Mouse (Mus musculus) embryonic stem cell, embryonic (primary cell): ENCODE measurements around the gene Cyp17a1.

ENCODE experiments used
- CTCF ChIA-PET, 4 experiments: fragments of 300-600 bp in 2 of 4; fragments of 350-600 bp in 2 of 4; sonication (Branson Sonifier 250); formaldehyde crosslinking; loops; one replicate each; lab custom pipeline; 2022; ENCODE audit warnings: inconsistent platforms in 2 of 4; lab: Charles Lee
- POLR2A ChIA-PET, 4 experiments: fragments of 300-600 bp in 2 of 4; fragments of 350-600 bp in 2 of 4; sonication (Branson Sonifier 250); formaldehyde crosslinking; loops; one replicate each; lab custom pipeline; 2022; ENCODE audit warnings: antibody characterized with exemption in 4 of 4, inconsistent platforms in 1 of 4; lab: Charles Lee

Gene Cyp17a1

DNA sequence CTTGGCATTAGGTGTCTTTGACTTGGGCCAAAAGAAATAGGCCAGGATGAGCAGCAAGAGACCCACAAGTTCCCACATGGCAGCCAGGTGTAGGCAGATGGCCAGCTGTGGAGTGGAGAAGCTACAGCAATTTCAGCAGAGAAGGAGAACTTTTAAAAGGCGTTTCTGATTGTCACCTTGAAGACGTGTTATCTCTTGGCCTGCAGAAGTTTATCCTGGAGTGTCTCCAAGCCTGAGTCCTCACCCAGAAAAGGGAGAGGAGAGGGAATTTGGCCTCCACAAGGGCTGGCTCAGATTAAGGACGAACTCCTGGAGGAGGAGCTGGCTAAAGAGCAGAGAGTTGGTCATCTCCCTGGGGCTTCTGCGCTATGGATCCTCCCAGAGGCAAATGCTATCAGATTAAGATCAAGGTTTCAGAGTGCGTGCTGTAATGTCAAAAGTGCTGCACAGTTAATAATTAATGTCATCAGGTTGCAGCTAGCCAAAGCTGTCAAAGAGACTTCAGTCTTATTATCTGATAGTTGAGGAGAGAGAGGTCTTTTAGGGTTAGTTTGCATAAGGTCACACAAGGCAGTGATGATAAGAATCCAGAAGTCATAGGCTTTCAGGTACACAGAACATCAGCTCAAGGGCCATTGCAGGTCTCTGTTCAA, at the start of gene Cyp17a1:
Cyp17a1 (minus strand) TSS at position 407 of the 653 bp plus-strand sequence.
- POLR2A ChIA-PET, result interaction anchor here in 3 of 4 experiments (0.6 to 1.3 kb wide), 5 partner anchors 8 to 99 kb away, joined by 3 to 5 read pairs (median 4); partner anchors contain the start of genes Borcs7 (in 1 of the 3), Cnnm2 (in 1 of the 3) and Sfxn2 (in 1 of the 3)
- CTCF ChIA-PET, result interaction anchor here in 2 of 4 experiments (0.8 to 1.6 kb wide), 3 partner anchors 15 to 60 kb away, joined by 3 to 4 read pairs (median 4); no protein-coding TSS in a partner anchor

DNA sequence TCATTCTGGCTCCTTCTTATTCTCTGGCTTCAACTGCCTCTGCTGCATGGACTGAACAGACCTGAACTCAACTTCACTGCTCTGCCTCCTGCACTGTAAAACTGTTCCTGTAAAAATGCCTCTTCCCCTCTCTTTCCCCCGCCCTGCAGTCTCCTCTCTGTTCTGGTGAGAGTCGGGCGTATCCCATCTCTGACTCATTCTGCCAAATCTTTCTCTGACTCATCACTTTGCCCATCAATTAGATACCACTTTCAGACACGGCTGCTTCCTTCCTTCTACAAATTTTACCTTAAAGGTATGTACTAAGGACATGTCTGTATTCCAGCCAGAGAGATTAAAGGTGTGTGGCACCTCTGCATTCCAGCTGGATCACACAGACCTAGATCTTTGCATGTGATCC, 45.2 kb upstream of the Cyp17a1 start:
- ChIA-PET CTCF (no interaction called here), POLR2A (no interaction called here)

DNA sequence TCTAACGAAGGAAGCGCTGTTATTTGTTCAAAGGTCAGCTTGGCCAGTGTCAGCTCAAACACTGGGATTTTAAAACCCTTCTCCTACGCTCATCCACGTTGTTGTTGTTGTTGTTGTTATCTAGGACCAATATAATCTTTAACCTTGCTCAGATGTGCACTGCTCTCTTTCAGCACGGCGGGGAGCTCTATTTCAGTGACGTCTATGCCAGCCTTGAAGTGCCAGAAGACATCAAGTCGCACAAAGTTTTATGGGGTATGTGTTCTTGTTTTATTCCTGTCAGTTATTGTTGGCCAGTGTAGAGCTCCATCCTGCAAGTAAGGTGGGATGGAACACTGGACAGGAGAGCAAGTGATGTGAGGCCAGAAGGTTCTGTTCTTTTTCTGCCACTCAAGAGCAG, 42.0 kb upstream of the Cyp17a1 start:
- ChIA-PET CTCF (interaction anchor here in 1 of 4 experiments (0.7 kb wide), 1 partner anchor 59 kb away, joined by 6 read pairs; no protein-coding TSS in a partner anchor), POLR2A (interaction anchor here in 2 of 4 experiments (0.5 to 1.7 kb wide), 3 partner anchors 11 to 735 kb away, joined by 3 to 5 read pairs (median 3); no protein-coding TSS in a partner anchor)

DNA sequence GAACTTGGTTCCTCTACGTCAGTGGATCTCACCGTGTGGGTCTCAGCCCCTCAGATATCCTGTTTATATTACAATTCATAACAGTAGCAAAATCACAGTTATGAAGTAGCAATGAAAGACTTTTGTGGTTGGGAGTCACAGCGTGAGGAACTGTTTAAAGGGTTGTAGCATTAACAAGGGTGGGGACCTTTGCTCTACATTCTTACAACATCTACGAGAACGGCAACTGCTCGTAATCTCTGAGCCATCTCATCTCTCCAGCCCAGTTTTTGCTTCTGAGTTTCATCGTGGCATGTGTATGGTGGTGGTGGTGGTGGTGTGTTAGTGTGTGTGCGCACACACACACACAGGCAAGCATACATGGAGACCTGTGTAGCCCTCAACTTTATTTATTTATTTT, 41.3 kb upstream of the Cyp17a1 start:
- ChIA-PET CTCF (interaction anchor here in 1 of 4 experiments (0.7 kb wide), 1 partner anchor 58 kb away, joined by 6 read pairs; no protein-coding TSS in a partner anchor), POLR2A (no interaction called here)

DNA sequence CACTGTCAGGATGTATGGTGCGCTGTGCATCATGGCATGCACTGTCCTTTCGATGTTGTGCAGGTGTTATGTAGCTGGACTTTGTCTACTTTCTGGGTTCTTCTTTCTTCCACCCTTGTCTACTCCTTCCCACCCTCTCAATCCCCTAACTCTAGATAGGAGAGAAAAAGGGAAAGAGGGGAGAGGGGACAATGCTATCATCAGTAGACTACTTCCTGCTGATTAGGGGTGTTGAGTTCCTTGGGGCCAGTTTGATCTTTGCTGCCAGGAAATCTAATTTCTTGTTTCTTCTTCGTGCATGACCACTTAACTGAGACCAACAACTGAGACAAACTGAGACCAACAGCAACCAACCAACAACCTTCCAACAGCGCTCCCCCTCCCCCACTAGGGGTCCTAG, 37.6 kb upstream of the Cyp17a1 start:
- ChIA-PET CTCF (no interaction called here), POLR2A (interaction anchor here in 3 of 4 experiments (0.6 to 1.3 kb wide), 5 partner anchors 12 to 200 kb away, joined by 3 to 4 read pairs (median 3); partner anchors contain the start of gene Cnnm2 (in 1 of the 3))

DNA sequence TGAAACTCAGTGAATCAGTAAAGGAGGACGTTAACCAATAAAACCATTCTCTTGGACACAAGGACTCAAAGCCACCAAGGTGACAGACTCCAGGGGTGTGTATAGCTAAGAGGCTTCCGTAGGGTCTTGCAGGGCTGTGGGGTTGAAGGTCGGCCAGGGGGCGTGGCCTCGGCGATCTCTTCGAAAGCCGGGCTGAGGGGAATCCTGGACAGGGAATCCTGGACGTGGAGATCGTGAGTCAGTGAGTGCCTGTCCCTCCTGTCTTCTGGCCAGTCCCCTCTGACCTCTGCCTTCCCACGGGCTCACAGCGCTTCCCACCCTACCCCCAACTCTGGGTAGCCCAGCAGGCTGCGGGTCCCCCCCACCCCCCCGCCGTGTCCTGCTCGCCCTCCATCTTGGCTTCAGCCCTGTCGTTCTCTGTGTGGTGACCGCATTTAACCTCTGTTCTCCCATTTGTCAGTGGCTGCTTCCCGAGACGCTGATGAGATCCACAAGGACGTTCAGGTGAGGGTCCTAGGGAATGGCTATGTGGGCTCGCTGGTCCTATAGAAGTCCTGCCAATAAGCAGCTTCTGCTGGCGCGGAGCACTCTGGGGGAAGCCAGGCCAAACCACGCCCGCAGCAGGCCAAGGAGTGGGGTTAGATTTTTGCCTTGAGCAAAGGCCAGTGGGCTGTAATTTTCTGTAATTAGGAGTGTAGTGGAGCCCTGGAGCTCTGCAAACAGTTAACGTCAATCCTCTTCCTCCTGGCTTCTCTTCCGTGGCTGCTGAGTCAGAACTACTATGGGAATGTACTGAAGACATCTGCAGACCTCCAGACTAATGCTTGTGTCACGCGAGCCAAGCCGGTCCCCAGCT, 34.6 kb upstream of the Cyp17a1 start, which contains the start of gene As3mt:
As3mt (plus strand) TSS at position 163 of the 856 bp plus-strand sequence.
- ChIA-PET CTCF (interaction anchor here in 3 of 4 experiments (0.6 to 1.5 kb wide), 4 partner anchors 37 to 180 kb away, joined by 3 to 7 read pairs (median 3); no protein-coding TSS in a partner anchor), POLR2A (interaction anchor here in 3 of 4 experiments (0.6 to 2.6 kb wide), 21 partner anchors 8 to 360 kb away, joined by 3 to 14 read pairs (median 4); partner anchors contain the start of genes Borcs7 (in 2 of the 3), Arl3 (in 1 of the 3), Cnnm2 (in 1 of the 3) and Sfxn2 (in 1 of the 3))

DNA sequence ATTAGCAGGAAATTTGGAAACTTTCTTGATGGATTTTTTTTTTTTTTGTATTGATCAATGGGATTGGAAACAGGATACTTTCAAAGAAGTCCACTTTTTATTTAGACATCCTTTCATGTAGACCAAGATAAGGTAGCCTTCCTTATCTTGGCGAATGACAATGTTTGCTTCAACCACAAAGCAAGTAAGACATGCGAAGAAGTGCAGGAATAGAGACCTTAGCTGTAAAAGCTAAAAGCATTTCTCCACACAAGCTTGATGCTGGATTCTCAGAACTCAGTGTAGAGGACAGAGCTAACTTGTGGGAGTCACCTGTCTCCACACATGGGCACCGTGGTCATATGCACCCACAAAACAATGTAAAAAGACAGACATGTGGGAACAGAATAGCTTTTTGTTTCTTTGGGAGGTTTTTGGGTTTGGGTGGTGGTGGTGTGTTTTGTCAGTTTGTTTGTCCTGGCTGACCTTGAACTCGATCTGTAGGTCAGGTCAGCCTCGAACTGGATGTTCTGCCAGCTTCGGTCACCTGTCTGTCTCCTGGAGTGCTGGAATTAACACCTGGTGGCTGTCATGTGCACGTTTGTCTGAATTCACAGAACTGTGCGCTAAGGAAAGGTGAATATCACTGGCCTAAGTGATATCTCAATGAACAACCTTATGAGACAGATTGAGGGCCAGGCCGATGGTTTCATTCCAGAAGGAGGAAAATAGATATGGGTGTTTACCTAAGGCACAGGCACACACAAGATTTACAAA, 33.7 kb upstream of the Cyp17a1 start:
- ChIA-PET CTCF (interaction anchor here (0.5 to 1.5 kb wide), 4 partner anchors 19 to 99 kb away, joined by 3 to 7 read pairs (median 3); partner anchors contain the start of gene Cnnm2 (in 1 of the 4)), POLR2A (interaction anchor here in 3 of 4 experiments (0.6 to 2.6 kb wide), 20 partner anchors 8 to 625 kb away, joined by 3 to 14 read pairs (median 4); partner anchors contain the start of genes Borcs7 (in 2 of the 3), Arl3 (in 1 of the 3), Cnnm2 (in 1 of the 3) and Sfxn2 (in 1 of the 3))

DNA sequence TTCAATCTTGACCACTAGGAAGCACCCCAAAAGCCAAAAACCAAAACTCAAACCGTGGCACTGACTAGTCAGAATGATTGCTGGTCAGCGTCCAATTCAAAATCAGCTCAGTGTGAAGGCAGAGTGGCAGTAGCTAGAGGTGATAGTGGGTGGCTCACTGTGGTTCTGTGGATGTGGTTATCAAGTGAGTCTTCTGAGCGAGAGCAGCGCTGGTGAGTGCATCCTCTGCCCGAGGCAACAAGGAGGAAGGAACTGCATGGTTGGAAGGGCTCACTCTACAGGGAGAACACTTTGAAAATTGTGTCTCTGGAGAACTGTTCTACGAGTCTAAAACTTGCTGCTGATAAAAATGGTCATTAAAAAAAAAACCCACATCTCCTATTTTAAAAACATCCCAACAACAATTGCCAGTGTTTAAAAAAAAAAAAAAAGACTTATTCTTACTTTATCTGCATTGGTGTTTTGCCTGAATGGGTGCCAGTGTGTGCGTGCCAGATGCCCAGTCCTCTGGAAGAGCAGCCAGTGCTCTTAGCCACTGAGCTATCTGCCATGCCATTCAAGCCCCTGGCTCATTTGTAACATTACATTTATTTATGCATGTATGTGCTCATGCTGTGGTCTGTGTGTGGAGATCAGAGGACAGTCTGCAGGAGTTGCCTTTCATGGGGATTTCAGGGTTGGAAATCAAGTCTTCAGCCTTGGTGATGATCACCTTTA, 33.0 kb upstream of the Cyp17a1 start:
- POLR2A ChIA-PET, result interaction anchor here in 3 of 4 experiments (0.6 to 2.5 kb wide), 11 partner anchors 8 to 624 kb away, joined by 3 to 10 read pairs (median 3); partner anchors contain the start of genes Borcs7 (in 2 of the 3), Cnnm2 (in 1 of the 3) and Taf5 (in 1 of the 3)
- CTCF ChIA-PET, result interaction anchor here (0.5 to 1.5 kb wide), 6 partner anchors 20 to 164 kb away, joined by 3 to 4 read pairs (median 3); partner anchors contain the start of gene Cnnm2 (in 1 of the 4)

DNA sequence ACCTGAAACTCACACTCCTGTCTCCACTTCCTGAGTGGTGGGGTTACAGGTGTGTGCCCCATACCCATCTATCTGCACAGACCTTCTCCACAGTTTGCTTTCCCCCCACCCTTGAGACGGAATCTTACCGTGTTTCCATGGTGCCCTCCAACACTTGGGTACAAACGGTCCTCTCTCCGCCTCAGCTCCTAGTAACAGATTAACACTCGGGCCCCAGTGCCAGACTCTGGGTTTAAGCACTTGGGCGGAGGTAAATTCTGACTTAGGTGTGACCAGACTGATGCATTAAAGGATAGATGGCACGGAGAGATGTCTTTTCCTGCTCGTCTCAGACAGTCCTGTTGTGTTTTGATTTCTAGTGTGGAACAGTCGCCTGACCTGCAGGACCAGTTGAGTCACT, 28.2 kb upstream of the Cyp17a1 start:
- CTCF ChIA-PET, result interaction anchor here in 3 of 4 experiments (0.6 to 0.7 kb wide), 3 partner anchors 290 to 645 kb away, joined by 3 to 4 read pairs (median 3); no protein-coding TSS in a partner anchor
- POLR2A ChIA-PET, result interaction anchor here (0.6 to 1.3 kb wide), 5 partner anchors 9 to 280 kb away, joined by 3 to 6 read pairs (median 3); no protein-coding TSS in a partner anchor

DNA sequence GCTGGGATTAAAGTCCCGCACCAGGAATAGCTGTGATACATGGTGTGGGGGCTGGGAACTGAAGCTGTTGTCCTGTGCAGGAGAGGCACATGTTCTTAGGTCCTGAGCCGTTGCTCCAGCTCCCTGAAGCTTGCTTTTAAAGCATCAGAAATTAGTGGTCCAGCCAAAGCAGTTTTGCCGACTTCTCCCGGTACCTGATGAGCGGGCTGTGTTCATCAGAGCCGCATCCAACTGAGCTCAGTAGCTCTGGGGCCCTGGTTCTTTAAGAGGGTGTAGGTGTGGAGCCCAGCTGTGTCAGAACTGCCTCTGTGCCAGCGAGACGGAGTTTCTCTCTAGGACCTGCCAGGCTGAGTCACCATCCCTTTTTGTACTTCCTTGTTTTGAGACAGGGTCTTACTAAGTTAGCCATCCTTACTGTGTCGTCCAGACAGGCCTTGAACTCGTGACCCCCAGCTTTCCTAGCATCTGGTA, 26.1 kb upstream of the Cyp17a1 start:
- POLR2A ChIA-PET, result interaction anchor here (0.6 to 2.7 kb wide), 15 partner anchors 9 to 653 kb away, joined by 3 to 14 read pairs (median 4); partner anchors contain the start of genes Borcs7 (in 4 of the 4) and As3mt (in 1 of the 4)
- CTCF ChIA-PET, result interaction anchor here in 3 of 4 experiments (0.6 to 1.6 kb wide), 7 partner anchors 45 to 424 kb away, joined by 3 to 8 read pairs (median 5); no protein-coding TSS in a partner anchor

DNA sequence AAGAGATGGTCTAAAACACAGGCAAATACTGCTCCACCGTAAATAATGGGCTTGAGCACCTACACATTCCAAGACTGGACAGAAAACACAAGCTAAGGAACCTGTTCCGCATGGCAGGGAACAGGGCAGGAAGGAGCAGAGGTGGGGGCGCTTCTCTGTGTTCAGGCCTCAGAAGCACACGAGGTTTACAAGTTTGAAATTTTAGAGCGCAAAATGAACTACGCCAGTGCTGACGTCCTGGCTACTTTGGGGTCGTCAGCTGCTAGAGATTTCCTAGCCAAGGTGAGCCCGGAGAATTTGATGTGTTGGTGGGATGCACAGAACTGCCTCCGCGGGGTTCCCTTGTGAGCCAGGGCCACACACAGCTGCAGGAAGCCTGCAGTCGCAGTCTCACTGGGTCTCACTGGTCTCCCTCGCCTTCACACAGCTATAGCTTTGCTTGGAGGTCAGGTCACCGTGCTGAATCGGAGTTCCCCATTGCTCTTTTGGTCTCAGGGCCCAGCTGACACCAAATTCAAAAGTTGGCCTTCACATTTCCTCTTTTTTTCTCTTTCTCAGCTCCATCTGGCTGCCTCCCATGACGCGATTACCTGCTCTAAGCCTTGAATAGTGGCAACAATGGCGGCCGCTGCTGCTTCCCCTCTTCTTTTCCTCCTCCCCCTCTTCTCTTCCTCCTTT, 25.0 kb upstream of the Cyp17a1 start:
- ChIA-PET POLR2A (interaction anchor here (0.5 to 2.7 kb wide), 13 partner anchors 8 to 652 kb away, joined by 3 to 14 read pairs (median 4); partner anchors contain the start of genes As3mt (in 2 of the 4) and Borcs7 (in 2 of the 4)), CTCF (interaction anchor here in 3 of 4 experiments (0.6 to 1.6 kb wide), 6 partner anchors 8 to 425 kb away, joined by 3 to 8 read pairs (median 4); partner anchors contain the start of gene Borcs7 (in 1 of the 3))

DNA sequence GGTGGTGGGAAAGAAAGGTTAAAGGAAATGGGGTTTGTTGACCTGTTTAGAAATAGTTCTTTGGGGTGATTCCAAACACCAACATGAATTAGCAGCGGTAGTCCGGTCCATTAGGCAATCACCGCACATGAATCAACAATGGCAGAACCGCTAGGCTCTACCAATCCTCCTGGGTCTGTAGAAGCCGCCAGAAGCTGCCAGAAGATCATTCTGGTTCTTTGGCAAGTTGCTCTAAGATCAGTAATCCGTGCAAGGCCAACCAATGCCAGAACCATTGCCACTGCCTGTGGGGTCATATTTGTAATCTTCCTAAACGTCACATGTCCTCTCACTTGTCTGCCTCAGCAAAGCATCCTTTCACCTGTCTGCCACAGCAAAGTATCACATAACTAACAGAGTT, 24.0 kb upstream of the Cyp17a1 start:
- ChIA-PET CTCF (no interaction called here), POLR2A (interaction anchor here in 2 of 4 experiments (1.0 to 2.7 kb wide), 2 partner anchors 11 to 43 kb away, joined by 3 to 14 read pairs; partner anchors contain the start of gene As3mt (in 1 of the 2))

DNA sequence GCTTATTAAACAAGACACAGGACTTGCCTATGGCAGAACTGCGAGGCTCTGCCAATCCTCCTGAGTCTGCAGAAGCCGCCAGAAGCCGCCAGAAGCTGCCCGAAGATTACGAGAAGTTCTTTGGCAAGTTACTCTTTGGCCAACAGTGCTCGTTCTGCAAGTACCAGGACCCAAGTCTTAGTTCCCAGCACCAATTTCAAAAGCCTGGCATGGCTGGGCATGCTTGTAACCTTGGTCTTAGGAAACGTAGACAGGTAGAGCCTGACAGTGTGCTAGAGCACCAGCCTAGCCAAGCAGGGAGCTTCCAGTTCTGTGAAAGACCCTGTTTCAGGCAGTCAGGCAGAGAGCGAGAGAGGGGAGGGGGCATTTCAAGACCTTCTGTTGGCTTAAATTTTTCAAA, 23.5 kb upstream of the Cyp17a1 start:
- ChIA-PET CTCF (no interaction called here), POLR2A (interaction anchor here in 1 of 4 experiments (1.0 kb wide), 1 partner anchor 42 kb away, joined by 3 read pairs; no protein-coding TSS in a partner anchor)

DNA sequence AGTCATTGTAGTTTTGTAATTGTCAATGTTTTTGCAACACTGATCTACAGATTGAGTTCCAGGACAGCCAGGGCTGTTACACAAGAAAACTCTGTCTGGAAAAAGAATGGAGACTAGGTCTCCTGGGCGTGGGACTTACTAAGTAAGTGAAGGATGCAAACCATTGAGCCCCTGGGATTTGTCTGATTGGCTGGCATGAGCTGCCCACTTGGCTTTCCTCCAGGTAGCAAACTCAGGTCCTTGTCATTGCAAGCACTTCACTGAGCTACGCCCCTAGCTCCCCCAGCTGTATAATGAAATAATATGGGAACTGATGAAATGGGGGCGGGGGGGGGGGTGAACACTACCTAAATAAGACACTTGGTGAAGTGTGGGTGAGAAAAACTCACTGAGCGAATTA, 20.2 kb upstream of the Cyp17a1 start:
- CTCF ChIA-PET, result interaction anchor here in 2 of 4 experiments (0.6 to 1.2 kb wide), 4 partner anchors 21 to 270 kb away, joined by 3 read pairs; no protein-coding TSS in a partner anchor

DNA sequence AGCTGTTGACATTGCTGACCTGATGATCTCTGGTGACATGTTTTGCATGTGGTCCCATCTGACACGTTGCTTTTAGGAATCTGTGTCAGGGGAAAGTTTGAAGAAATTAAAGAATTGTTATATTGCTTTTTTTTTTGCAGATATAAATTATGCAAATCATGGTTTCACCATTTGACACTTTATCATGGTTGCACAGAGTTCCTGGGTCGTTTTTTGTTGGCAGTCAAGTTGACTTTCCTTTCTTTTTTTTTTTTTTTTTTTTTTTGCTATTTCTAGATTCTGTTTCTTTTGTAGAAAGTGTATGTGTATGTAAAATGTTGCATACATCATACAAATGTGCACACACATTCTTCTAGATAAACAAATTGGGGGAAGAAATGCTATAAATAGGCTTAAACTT, 18.1 kb upstream of the Cyp17a1 start:
- ChIA-PET POLR2A (interaction anchor here in 3 of 4 experiments (0.6 to 1.8 kb wide), 6 partner anchors 8 to 323 kb away, joined by 3 to 13 read pairs (median 4); partner anchors contain the start of gene Ina (in 1 of the 3)), CTCF (interaction anchor here in 2 of 4 experiments (0.6 to 0.7 kb wide), 4 partner anchors 34 to 168 kb away, joined by 3 to 8 read pairs (median 3); no protein-coding TSS in a partner anchor)

More for the DNA sequence above, 20.2 kb upstream of the Cyp17a1 start:
- POLR2A ChIA-PET, result interaction anchor here (0.6 to 2.0 kb wide), 6 partner anchors 8 to 302 kb away, joined by 3 to 8 read pairs (median 4); no protein-coding TSS in a partner anchor
